Mouse (Mus musculus): ENCODE results near the gene Slc22a5. TPM values are rescaled to one million over a fixed set of nuclear protein-coding genes. Genes with fewer than 3 reads are reported as not detected.
"Not testable (repeated sequence)": the region's sequence is repeated elsewhere in the genome, so short reads cannot be mapped to it uniquely, and the experiment has no call there.

Slc22a5 gene
- polyA plus RNA-seq, 1 experiment from 2014 or later: 11.1 TPM

DNA sequence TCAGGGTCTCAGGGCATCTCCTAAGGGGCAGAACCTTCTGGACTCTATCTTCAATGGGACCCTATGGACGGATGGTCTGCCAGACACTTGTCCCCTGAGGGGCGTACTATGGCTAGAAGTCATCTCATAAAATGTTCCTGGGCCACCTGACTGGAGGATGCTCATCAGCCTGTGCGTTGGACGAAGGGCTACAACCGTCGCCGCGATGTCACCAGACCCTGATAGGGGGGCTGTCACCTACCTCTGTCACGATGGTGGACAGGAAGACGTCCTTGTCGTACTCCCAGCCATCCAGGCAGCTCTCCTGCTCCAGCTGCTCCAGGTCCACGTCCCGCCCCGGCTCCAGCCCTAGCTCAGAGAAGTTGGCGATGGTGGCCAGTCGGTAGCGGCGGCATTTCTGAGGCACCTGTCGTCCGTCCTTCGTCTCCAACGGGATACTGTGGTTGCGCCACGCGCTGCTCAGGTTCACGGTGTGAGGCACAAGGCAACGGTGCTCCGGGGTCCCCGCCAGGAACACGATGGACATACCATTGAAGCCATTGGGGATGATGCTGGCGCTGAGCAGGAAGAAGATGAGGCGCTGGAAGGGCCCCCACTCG lies 455 bp downstream of the Slc22a5 start:
- Histone ChIP-seq H3K27ac (ENCODE audit: low read depth, low read length) (peak overlapping the region; percentile 64), H3K4me2 (ENCODE audit: low read length) (peak overlapping the region; percentile 76), H3K4me1 (ENCODE audit: control insufficient read depth, insufficient read depth, low read depth, low read length) (peaks cover 7% of the 10 kb centered on the region), H3K9me3 (ENCODE audit: control insufficient read depth, low read length) (no peaks in the 10 kb centered on the region), H3K36me3 (ENCODE audit: control insufficient read depth, insufficient read depth, low read length) (no peaks in the 10 kb centered on the region), H3K4me3 (ENCODE audit: low read length) (peak overlapping the region; percentile 72), H3K9ac (ENCODE audit: low read depth, low read length) (peak overlapping the region; percentile 82), H3K27me3 (replicated peaks; ENCODE audit: control insufficient read depth, insufficient read depth, low read length) (no peaks in the 10 kb centered on the region)
- no peak; the same call in none of the 2 replicates for ATAC-seq
- 2% methylated on average over 33 of the region's 33 CpGs for WGBS

DNA sequence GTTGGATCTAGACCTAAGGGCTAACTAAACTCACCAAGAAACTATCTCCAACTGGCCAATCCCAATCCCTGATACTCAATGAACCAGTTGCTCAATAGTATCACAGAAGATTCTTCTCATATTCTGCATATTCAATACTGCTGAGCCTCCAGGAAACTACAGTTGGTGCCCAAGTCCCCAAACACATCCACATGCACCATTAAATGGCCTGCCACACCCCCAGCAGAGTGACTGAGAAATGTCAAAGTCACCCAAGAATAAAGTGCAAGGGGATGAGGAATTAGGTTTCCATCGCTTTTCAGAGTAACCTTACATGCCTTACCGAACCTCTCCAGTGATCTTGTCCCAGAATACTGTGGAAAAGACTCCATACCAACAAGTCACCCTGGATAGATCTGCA lies 1.2 kb downstream of the Slc22a5 start:
- Histone ChIP-seq H3K9me3 (ENCODE audit: control insufficient read depth, low read length) (no peaks in the 10 kb centered on the region), H3K4me1 (ENCODE audit: control insufficient read depth, insufficient read depth, low read depth, low read length) (peaks cover 7% of the 10 kb centered on the region), H3K4me3 (ENCODE audit: low read length) (no peak overlapping the region), H3K36me3 (ENCODE audit: control insufficient read depth, insufficient read depth, low read length) (no peaks in the 10 kb centered on the region), H3K27ac (ENCODE audit: low read depth, low read length) (no peak overlapping the region), H3K27me3 (replicated peaks; ENCODE audit: control insufficient read depth, insufficient read depth, low read length) (no peaks in the 10 kb centered on the region), H3K9ac (ENCODE audit: low read depth, low read length) (no peak overlapping the region), H3K4me2 (ENCODE audit: low read length) (peak overlapping the region; percentile 76)
- ATAC-seq: no peak
- WGBS: 91% methylated on average over 2 of the region's 2 CpGs

DNA sequence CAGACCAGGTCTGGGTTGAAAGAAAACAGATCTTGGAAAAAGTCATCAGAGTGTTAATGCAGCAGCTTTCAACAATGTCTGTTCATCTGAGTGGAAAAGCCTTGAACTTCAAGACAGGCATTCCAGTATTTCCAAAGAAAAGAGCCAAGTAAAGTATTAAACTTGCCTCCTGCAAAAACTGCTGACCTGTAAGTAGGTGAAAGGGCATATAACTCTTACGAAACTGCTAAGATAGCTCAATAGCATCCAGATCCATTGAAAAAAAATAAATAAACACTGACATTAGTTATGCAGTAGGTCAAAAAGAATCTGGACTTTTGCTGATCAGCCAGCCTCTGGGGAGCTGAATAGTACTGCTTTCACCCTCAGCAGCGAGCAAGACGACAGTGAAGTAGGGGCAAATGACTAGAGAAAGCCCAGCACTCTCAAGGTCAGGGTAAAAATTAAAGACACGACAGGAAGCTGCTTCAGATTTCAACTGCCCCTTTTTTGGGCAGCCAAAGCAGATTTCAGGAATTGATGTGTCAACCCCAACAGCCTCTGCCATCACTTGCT lies 2.3 kb downstream of the Slc22a5 start:
- Histone ChIP-seq H3K9ac (ENCODE audit: low read depth, low read length) (no peak overlapping the region), H3K27ac (ENCODE audit: low read depth, low read length) (no peak overlapping the region), H3K27me3 (replicated peaks; ENCODE audit: control insufficient read depth, insufficient read depth, low read length) (no peaks in the 10 kb centered on the region), H3K4me2 (ENCODE audit: low read length) (peak overlapping the region; percentile 13; the same call in 1 of the 2 replicates), H3K36me3 (ENCODE audit: control insufficient read depth, insufficient read depth, low read length) (no peaks in the 10 kb centered on the region), H3K4me3 (ENCODE audit: low read length) (no peak overlapping the region), H3K9me3 (ENCODE audit: control insufficient read depth, low read length) (no peaks in the 10 kb centered on the region), H3K4me1 (ENCODE audit: control insufficient read depth, insufficient read depth, low read depth, low read length) (peaks cover 7% of the 10 kb centered on the region)
- ATAC-seq: no peak
- 57% methylated on average over 4 of the region's 4 CpGs for WGBS

DNA sequence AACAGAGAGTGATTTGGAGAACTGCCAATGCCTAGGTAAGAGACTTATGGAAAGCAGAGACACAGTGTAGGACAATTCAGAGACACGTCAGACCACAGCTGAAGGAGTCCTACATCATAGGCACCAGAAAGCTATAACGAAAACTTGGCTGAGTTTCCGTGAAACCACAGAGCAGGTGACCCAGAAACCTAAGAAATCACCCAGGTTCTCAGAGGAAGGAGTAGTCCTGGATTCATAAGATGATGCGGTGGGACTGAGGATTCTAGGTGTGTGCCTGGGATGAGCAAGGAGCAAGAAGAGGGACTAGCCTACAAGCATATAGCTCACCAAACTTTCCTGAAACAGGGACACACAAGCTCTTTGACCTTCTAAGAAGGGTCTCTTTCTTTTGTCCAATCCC lies 3.2 kb downstream of the Slc22a5 start:
- Histone ChIP-seq H3K27me3 (replicated peaks; ENCODE audit: control insufficient read depth, insufficient read depth, low read length) (no peaks in the 10 kb centered on the region), H3K9ac (ENCODE audit: low read depth, low read length) (no peak overlapping the region), H3K4me3 (ENCODE audit: low read length) (no peak overlapping the region), H3K27ac (ENCODE audit: low read depth, low read length) (no peak overlapping the region), H3K4me2 (ENCODE audit: low read length) (no peak overlapping the region), H3K4me1 (ENCODE audit: control insufficient read depth, insufficient read depth, low read depth, low read length) (peaks cover 7% of the 10 kb centered on the region), H3K9me3 (ENCODE audit: control insufficient read depth, low read length) (no peaks in the 10 kb centered on the region), H3K36me3 (ENCODE audit: control insufficient read depth, insufficient read depth, low read length) (no peaks in the 10 kb centered on the region; the same call in 1 of the 2 replicates)
- WGBS: 88% methylated on average over 4 of the region's 4 CpGs
- ATAC-seq: no peak

DNA sequence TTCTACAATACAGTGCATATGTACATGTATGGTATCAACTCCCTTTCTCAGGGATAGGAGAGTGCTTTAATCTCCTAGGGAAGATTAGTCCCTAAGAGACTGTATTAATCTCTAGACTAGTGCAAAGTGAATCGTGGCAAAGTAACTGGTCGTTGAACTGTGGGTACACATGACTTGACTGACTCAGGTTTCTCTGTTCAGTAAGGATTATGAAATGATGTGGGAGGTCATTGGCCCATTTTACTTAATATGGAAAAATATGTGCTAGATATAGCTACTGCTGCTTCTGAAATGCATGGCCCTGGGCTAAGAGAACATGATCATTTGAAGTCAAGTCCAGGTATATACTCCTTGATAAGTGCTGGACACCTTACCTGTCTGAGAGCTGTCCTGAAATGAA lies 8.2 kb downstream of the Slc22a5 start:
- Histone ChIP-seq H3K9ac (ENCODE audit: low read depth, low read length) (no peak overlapping the region), H3K4me2 (ENCODE audit: low read length) (no peak overlapping the region), H3K27ac (ENCODE audit: low read depth, low read length) (no peak overlapping the region), H3K27me3 (replicated peaks; ENCODE audit: control insufficient read depth, insufficient read depth, low read length) (no peaks in the 10 kb centered on the region), H3K36me3 (ENCODE audit: control insufficient read depth, insufficient read depth, low read length) (peaks cover 2% of the 10 kb centered on the region; the same call in 1 of the 2 replicates), H3K9me3 (ENCODE audit: control insufficient read depth, low read length) (no peaks in the 10 kb centered on the region), H3K4me3 (ENCODE audit: low read length) (no peak overlapping the region), H3K4me1 (ENCODE audit: control insufficient read depth, insufficient read depth, low read depth, low read length) (no peaks in the 10 kb centered on the region)
- ATAC-seq: no peak
- WGBS: 93% methylated on average over 2 of the region's 2 CpGs

DNA sequence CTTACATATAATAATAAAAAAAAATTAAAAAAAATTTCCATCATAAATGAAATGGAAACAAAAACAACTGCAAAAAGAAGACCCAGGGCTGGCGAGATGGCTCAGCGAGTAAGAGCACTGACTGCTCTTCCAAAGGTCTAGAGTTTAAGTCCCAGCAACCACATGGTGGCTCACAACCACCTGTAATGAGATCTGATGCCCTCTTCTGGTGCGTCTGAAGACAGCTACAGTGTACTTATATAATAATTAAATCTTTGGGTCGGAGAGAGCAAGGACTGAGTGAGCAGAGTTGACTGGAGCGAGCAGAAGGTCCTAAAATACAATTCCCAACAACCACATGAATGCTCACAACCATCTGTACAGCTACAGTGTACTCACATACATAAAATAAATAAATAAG lies 13.4 kb downstream of the Slc22a5 start:
- ATAC-seq; H3K4me3 ChIP-seq (ENCODE audit: low read length); H3K27me3 ChIP-seq (replicated peaks; ENCODE audit: control insufficient read depth, insufficient read depth, low read length); H3K4me1 ChIP-seq (ENCODE audit: control insufficient read depth, insufficient read depth, low read depth, low read length); H3K9ac ChIP-seq (ENCODE audit: low read depth, low read length); H3K27ac ChIP-seq (ENCODE audit: low read depth, low read length); H3K4me2 ChIP-seq (ENCODE audit: low read length); H3K9me3 ChIP-seq (ENCODE audit: control insufficient read depth, low read length); H3K36me3 ChIP-seq (ENCODE audit: control insufficient read depth, insufficient read depth, low read length): not testable (repeated sequence)
- 82% methylated on average over 5 of the region's 5 CpGs for WGBS

DNA sequence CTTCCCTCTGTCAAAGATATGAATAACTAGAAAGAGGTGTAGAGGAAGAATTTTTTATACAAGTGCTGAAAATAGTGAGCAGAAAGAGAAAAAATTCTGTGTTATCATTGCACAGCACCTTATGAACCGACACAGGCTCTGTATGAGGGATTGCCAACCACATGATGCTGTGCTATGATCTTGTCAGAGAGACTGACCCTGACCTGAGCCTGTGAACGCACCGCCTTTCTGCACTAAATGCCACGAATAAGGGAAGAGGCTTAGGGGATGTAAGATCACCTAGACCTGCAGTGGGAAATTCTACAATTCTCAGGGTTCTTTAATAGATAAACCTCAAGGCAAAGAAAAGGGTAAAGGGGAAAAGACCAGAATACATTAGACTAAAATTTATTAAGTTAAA lies 15.0 kb downstream of the Slc22a5 start:
- Histone ChIP-seq H3K27ac (ENCODE audit: low read depth, low read length) (no peak overlapping the region), H3K9ac (ENCODE audit: low read depth, low read length) (no peak overlapping the region)
- 94% methylated on average over 4 of the region's 4 CpGs for WGBS

DNA sequence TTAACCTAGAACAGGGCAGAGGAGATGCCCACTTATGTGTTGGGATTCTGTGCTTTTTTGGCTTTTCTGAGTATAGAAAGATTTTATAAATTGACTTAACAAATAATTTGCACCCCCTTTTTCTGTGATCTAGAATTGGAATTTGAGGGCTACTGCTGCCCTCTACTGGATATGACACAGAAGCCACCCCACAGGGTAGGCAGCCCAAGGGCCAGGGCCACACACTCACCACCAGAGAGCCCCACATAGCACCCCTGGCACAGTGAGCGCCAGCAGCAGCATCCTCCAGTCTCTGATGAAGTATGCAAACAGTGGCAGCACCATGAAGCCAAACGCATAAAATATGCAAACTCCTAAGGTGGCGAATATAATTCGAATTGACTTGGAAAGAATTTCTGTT lies 16.8 kb downstream of the Slc22a5 start:
- H3K4me2 ChIP-seq (ENCODE audit: low read length): no peak overlapping the region
- no peak overlapping the region for H3K27ac ChIP-seq (ENCODE audit: low read depth, low read length)
- no peaks in the 10 kb centered on the region for H3K27me3 ChIP-seq (replicated peaks; ENCODE audit: control insufficient read depth, insufficient read depth, low read length)
- H3K4me1 ChIP-seq (ENCODE audit: control insufficient read depth, insufficient read depth, low read depth, low read length): no peaks in the 10 kb centered on the region
- no peak for ATAC-seq
- H3K9ac ChIP-seq (ENCODE audit: low read depth, low read length): no peak overlapping the region
- H3K4me3 ChIP-seq (ENCODE audit: low read length): no peak overlapping the region
- H3K36me3 ChIP-seq (ENCODE audit: control insufficient read depth, insufficient read depth, low read length): peaks cover 3% of the 10 kb centered on the region; the same call in 1 of the 2 replicates
- no peaks in the 10 kb centered on the region for H3K9me3 ChIP-seq (ENCODE audit: control insufficient read depth, low read length)
- WGBS: 74% methylated on average over 4 of the region's 4 CpGs

More for the DNA sequence above, 15.0 kb downstream of the Slc22a5 start:
- Histone ChIP-seq H3K27me3 (replicated peaks; ENCODE audit: control insufficient read depth, insufficient read depth, low read length) (no peaks in the 10 kb centered on the region), H3K4me2 (ENCODE audit: low read length) (no peak overlapping the region), H3K4me3 (ENCODE audit: low read length) (no peak overlapping the region), H3K4me1 (ENCODE audit: control insufficient read depth, insufficient read depth, low read depth, low read length) (no peaks in the 10 kb centered on the region), H3K9me3 (ENCODE audit: control insufficient read depth, low read length) (no peaks in the 10 kb centered on the region), H3K36me3 (ENCODE audit: control insufficient read depth, insufficient read depth, low read length) (no peaks in the 10 kb centered on the region; the same call in 1 of the 2 replicates)
- no peak for ATAC-seq

DNA sequence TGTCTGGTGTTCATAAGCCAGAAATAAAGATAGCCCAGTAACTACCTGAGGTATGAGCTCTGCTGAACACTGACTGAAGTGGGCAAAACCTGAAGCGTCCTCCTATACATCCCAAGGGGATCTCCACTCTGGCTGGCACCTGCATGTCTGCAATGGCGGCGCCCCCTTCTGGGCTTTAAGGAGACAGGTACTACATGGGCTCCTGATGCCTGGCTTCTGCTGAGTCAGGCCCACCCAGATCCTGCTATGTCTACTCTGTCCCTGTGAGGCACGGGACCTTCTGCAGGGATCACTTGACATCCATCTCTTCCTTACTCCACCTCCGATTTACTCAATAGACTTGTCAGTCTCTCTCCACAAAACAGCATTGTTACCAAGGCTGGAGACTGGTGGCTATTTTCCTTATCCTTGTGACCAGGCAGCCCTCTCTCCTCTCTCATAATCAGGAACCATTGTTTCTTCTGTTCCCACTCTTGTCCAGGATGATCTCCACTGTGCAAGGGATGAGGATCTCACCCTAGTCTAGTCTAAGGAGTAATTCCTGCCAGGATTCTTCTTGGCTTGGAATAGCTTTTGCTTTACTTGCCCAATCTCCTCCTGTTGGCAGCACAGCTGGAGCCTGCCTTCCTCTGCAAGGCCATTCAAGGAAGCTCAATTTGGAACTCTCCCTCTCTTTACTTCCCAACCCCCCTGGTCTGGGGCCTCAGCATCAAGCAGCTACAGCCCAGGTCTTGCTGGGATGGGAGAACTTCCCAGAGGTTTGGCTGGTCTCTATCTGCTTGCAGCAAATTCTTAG lies 17.4 kb downstream of the Slc22a5 start:
- not testable (repeated sequence) for H3K27ac ChIP-seq (ENCODE audit: low read depth, low read length); H3K27me3 ChIP-seq (replicated peaks; ENCODE audit: control insufficient read depth, insufficient read depth, low read length); H3K4me2 ChIP-seq (ENCODE audit: low read length); ATAC-seq; H3K9me3 ChIP-seq (ENCODE audit: control insufficient read depth, low read length); H3K4me3 ChIP-seq (ENCODE audit: low read length); H3K36me3 ChIP-seq (ENCODE audit: control insufficient read depth, insufficient read depth, low read length); H3K4me1 ChIP-seq (ENCODE audit: control insufficient read depth, insufficient read depth, low read depth, low read length); H3K9ac ChIP-seq (ENCODE audit: low read depth, low read length)
- WGBS: 66% methylated on average over 5 of the region's 5 CpGs
